Mouse (Mus musculus) lung, adult 2 months (tissue): ENCODE measurements around the gene Metap1d. TPM values are rescaled to one million over a fixed set of nuclear protein-coding genes. Genes with fewer than 3 reads are reported as not detected.

Experiments
- DNase-seq: peaks from one replicate; pipeline ENCODE4 v3.0.0; 2022
- H3K4me1 ChIP-seq: fragments of 200-500 bp; 2 replicates; pipeline ENCODE4 v1.6.1; 2011; ENCODE audit warnings: low read length; ENCODE audit not compliant: control insufficient read depth, insufficient read depth
- H3K4me3 ChIP-seq: fragments of 200-500 bp; replicated peaks from 2 replicates; pipeline ENCODE3; 2011; ENCODE audit warnings: low read depth, mild to moderate bottlenecking, control low read depth, low read length; ENCODE audit errors: extremely low read depth
- CTCF ChIP-seq: fragments of 200-500 bp; IDR thresholded peaks from 2 replicates; pipeline ENCODE4 v1.5.1; 2011; ENCODE audit warnings: mild to moderate bottlenecking, low read length, control low read depth; ENCODE audit not compliant: insufficient read depth
- POLR2A ChIP-seq: fragments of 200-500 bp; IDR thresholded peaks from 2 replicates; pipeline ENCODE4 v1.6.1; 2011; ENCODE audit warnings: low read depth, mild to moderate bottlenecking, control low read depth, low read length, borderline replicate concordance; ENCODE audit errors: extremely low read depth
- WGBS: fragments of 180-500 bp; shearing (Covaris S2); methylation state at CpG from one replicate; pipeline ENCODE4 v1.1.7; 2018; 5-methylcytosine and 5-hydroxymethylcytosine counted together
- polyA plus RNA-seq: library from polyadenylated mRNA; depleted of rRNA; stranded (reverse); fragments of >200 nt; gene quantifications from 2 replicates; pipeline ENCODE4 v1.2.3, GENCODE M21; 2012; rRNA removed

The Metap1d gene
- 10.8 and 15.8 TPM in 2 replicates for polyA plus RNA-seq

DNA sequence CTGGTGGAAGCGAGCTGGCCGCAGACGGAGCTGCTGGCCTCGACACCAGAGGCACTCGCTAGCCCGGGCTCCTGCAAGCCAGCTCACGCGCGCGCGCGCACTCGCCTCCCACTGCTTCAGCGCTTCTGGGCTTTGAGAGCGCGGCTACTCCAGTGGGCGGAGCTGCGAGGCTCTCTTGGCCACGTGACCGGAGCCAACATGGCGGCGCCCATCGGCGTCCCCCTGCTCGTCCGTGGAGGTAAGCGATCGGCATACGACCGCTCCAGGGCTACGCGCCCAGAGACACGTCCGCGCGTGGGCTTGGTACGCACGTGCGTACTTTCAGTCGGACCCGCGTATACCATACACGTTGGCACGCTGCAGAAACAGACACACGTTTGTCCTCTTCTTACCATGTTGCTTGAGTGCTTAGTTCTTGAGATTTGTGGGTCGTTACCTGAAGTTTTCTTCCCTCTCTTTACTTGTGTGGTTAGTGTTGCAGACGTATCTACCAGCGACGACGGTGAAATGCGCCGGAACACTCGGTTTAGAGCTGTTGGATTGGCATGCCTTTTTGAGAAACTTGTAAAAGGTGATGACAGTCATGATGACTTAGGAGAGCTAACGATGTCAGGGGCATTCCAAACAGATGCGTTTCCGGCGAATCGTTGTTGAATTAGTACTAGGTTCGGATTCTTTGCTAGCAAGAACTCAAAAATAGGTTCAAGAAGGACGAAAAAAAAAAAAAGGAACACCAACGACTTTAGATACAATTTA is at the start of gene Metap1d:
Gene Metap1d (plus strand): TSS at position 116 of the 756 bp plus-strand sequence.
- TF ChIP-seq CTCF, result no peak
- TF ChIP-seq POLR2A, result peak; percentile 67; the same call in 1 of the 2 replicates
- WGBS, result under 1% methylated on average over 61 of the region's 61 CpGs
- Histone ChIP-seq H3K4me3 (peak within 1 kb of the TSS; percentile 96), H3K4me1 (no peaks in the 10 kb centered on the region; the same call in 1 of the 2 replicates)
- DNase-seq, result peak; percentile 90

- DNase-seq, result no peak
- 61% methylated on average over 1 of the region's 1 CpGs for WGBS
- no peaks in the 10 kb centered on the region; the same call in 1 of the 2 replicates for H3K4me1 ChIP-seq
- H3K4me3 ChIP-seq, result no peak overlapping the region
- TF ChIP-seq POLR2A, result no peak
- no peak for TF ChIP-seq CTCF
Observed at GRCm38 (mm10) chr2:71405613-71406012, 47.5 kb upstream of the Metap1d start.

GRCm38 (mm10) chr2:71418760-71419280 is 34.3 kb upstream of the Metap1d start:
- H3K4me3 ChIP-seq, result no peak overlapping the region
- WGBS, result 87% methylated on average over 3 of the region's 3 CpGs
- H3K4me1 ChIP-seq, result no peaks in the 10 kb centered on the region
- no peak for DNase-seq
- TF ChIP-seq POLR2A, result no peak

- DNase-seq, result no peak
- WGBS, result 91% methylated on average over 3 of the region's 3 CpGs
- no peak for TF ChIP-seq CTCF
- no peak for TF ChIP-seq POLR2A
- H3K4me3 ChIP-seq, result no peak overlapping the region
- H3K4me1 ChIP-seq, result no peaks in the 10 kb centered on the region
Observed at GRCm38 (mm10) chr2:71419408-71419807, 33.7 kb upstream of the Metap1d start.

DNA sequence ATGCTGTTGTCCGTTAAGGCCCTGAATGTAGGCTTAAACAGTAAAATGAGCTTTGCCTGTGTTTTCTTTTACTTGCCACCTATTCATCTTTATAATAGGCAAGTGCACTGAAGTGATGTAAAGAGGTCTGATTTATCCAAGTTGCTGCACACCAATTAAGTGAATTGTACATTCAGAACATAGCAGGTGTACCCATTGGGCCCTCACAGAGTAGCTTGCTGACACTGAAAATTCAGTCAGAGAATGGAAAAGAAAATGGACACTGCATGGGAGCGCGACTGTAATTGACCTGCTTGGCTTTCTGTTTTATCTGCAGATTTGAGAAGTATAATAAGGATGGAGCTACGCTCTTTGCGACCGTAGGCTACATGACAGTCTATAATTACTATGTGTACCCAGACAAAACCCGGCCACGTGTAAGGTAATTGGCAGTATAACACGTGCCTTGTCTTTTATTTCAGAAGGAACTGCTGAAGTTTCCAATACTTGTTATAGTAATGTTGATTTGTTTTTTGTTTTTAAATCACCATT is 32.1 kb upstream of the Metap1d start:
- H3K4me3 ChIP-seq, result no peak overlapping the region
- H3K4me1 ChIP-seq, result no peaks in the 10 kb centered on the region
- TF ChIP-seq CTCF (no peak), POLR2A (no peak)
- 98% methylated on average over 9 of the region's 9 CpGs for WGBS
- no peak for DNase-seq

DNA sequence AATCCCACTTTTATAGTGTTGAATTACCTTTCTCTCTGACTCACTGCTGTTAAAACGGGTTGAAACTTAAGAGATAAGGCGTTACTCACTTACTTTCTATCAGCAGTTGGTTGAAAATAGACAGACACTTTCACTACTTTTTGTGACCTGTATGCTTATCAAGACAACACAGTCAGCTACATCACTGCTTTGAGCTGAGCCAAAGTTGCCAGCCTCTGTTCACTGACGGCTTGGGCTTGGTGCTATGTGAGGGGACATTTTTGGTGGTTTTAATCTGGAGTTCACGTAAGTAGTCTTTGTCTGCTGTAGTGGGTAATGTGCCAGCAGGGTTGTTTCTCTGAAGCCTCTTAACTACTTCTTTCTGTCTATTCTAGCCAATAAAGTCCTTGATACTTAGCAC is 28.5 kb upstream of the Metap1d start:
- TF ChIP-seq POLR2A, result no peak
- TF ChIP-seq CTCF, result no peak
- 85% methylated on average over 4 of the region's 4 CpGs for WGBS

GRCm38 (mm10) chr2:71435440-71435839 is 17.6 kb upstream of the Metap1d start:
- WGBS, result 75% methylated on average over 4 of the region's 4 CpGs

More for the DNA sequence above, 28.5 kb upstream of the Metap1d start:
- Histone ChIP-seq H3K4me3 (no peak overlapping the region), H3K4me1 (no peaks in the 10 kb centered on the region)
- DNase-seq, result no peak

DNA sequence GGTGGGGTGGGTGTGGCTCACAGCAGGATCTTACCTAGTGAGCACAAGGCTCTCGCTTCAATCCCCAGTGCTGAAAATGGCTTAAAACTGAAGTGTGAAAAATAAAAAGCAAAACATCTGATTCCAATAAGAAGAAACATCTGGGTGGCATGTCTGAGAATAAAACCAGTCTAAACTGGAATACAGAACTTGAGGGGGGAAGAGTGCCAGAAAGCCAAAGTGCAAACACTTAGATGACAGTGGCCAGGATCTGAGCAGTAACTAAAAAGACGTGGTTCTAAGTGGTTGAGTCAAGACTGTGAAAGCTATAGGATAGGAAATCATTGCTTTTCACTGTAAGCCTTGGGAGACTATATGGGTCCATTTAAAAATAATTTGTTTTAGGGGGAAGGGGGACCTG is 9.7 kb upstream of the Metap1d start:
- Histone ChIP-seq H3K4me1 (no peaks in the 10 kb centered on the region), H3K4me3 (no peak overlapping the region)
- WGBS, result 35% methylated on average over 2 of the region's 2 CpGs
- TF ChIP-seq POLR2A (no peak), CTCF (no peak)
- no peak for DNase-seq

More at GRCm38 (mm10) chr2:71435440-71435839, 17.6 kb upstream of the Metap1d start:
- Histone ChIP-seq H3K4me1 (no peaks in the 10 kb centered on the region), H3K4me3 (no peak overlapping the region)
- TF ChIP-seq CTCF, result no peak
- TF ChIP-seq POLR2A, result no peak
- DNase-seq, result no peak

- DNase-seq, result no peak
- no peaks in the 10 kb centered on the region for H3K4me1 ChIP-seq
- TF ChIP-seq POLR2A (no peak), CTCF (no peak)
- 61% methylated on average over 17 of the region's 17 CpGs for WGBS
- H3K4me3 ChIP-seq, result no peak overlapping the region
Observed at GRCm38 (mm10) chr2:71445536-71446196, 7.4 kb upstream of the Metap1d start.
